Mouse (Mus musculus) neural tube, embryonic 13.5 days (tissue): Measurements from ENCODE around the gene Scg2. TPM values are rescaled to one million over a fixed set of nuclear protein-coding genes. Genes with fewer than 3 reads are reported as not detected.
A peak's percentile ranks its signal among the peaks of the same experiment; 100 is the strongest.

Experiments
- ATAC-seq: fragments of 200-750 bp; cut with Nextera tagmentation; 2 replicates; pipeline ENCODE4 v1.8.0; 2017; ENCODE audit warnings: low read depth, mild to moderate bottlenecking, moderate TSS enrichment, moderate library complexity
- H3K27ac ChIP-seq: fragments of 300-500 bp; sonication (generic); replicated peaks from 2 replicates; pipeline ENCODE4 v1.5.1; 2015; ENCODE audit warnings: moderate library complexity, mild to moderate bottlenecking, inconsistent platforms
- H3K27me3 ChIP-seq: fragments of 300-500 bp; sonication (generic); 2 replicates; pipeline ENCODE4 v1.6.1; 2015; ENCODE audit warnings: mild to moderate bottlenecking, inconsistent platforms
- H3K36me3 ChIP-seq: fragments of 300-500 bp; sonication (generic); 2 replicates; pipeline ENCODE4 v1.6.1; 2015; ENCODE audit warnings: mild to moderate bottlenecking, inconsistent platforms
- H3K4me1 ChIP-seq: fragments of 300-500 bp; sonication (generic); replicated peaks from 2 replicates; pipeline ENCODE4 v1.6.1; 2015; ENCODE audit warnings: inconsistent platforms
- H3K4me2 ChIP-seq: fragments of 300-500 bp; sonication (generic); 2 replicates; pipeline ENCODE4 v1.6.1; 2015; ENCODE audit warnings: inconsistent platforms, mild to moderate bottlenecking, moderate library complexity
- H3K4me3 ChIP-seq: fragments of 300-500 bp; sonication (generic); 2 replicates; pipeline ENCODE4 v1.5.1; 2015; ENCODE audit warnings: mild to moderate bottlenecking, inconsistent platforms
- H3K9ac ChIP-seq: fragments of 300-500 bp; sonication (generic); 2 replicates; pipeline ENCODE4 v1.6.1; 2015; ENCODE audit warnings: moderate library complexity, mild to moderate bottlenecking, inconsistent platforms
- H3K9me3 ChIP-seq: fragments of 300-500 bp; sonication (generic); 2 replicates; pipeline ENCODE4 v1.6.1; 2016; ENCODE audit warnings: inconsistent platforms
- WGBS: fragments of 180-500 bp; shearing (Covaris S2); methylation state at CpG from one replicate; pipeline ENCODE4 v1.1.7; 2015; 5-methylcytosine and 5-hydroxymethylcytosine counted together
- polyA plus RNA-seq: library from polyadenylated mRNA; unstranded; fragments of >200 nt; fragmentation: Nextera tagmentation; extraction: Ambion mirVana; gene quantifications from 2 replicates; pipeline ENCODE4 v1.2.1, GENCODE M21; 2015

Gene Scg2
- polyA plus RNA-seq, result 43.7 and 50.5 TPM in 2 replicates

DNA sequence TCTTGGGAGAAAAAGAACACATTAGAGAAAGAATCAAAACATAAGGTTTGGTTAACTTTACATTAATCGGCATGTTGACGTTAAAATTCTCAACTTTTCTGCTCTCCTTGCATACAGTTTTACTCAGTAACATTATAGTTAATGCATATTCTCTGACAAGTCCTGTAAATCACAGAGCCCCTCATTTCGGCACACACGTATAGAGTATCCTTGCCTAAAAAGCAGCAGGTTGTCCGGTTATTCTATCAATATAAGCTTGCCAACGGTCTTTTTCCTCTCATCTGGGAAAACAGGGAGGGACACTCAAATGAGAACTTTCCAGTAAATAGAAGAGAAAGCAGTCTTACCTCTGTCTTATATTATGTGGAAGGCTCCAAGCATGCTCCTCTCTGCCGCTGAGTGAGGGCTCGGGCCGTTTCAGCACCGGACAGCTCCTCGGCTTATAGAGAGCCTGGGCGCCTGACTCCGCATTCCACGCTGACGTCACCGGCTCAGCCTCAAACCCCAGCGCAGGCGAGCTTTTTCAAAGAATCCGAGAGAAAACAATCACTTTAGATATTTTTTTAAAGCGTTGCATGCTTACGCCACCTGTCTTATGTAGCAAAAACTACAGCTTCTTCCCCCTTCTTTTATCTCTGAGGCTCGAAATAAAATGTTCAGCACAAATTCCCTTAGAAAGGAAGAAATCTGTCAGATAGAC is at the start of gene Scg2:
Gene Scg2, minus strand, starts transcription at position 512 of the 700 bp plus-strand sequence.
- 12% methylated on average over 22 of the region's 22 CpGs for WGBS
- Histone ChIP-seq H3K4me2 (peak within 1 kb of the TSS; percentile 61), H3K27me3 (no peaks in the 10 kb centered on the region), H3K36me3 (peaks cover 5% of the 10 kb centered on the region; the same call in 1 of the 2 replicates), H3K27ac (no peak within 1 kb of the TSS; the same call in 1 of the 2 replicates), H3K9ac (peak within 1 kb of the TSS; percentile 66), H3K9me3 (no peaks in the 10 kb centered on the region), H3K4me3 (peak within 1 kb of the TSS; percentile 43), H3K4me1 (peaks cover 3% of the 10 kb centered on the region)
- peak; percentile 95 for ATAC-seq

GRCm38 (mm10) chr1:79485546-79485945 is 45.6 kb upstream of the Scg2 start:
- Histone ChIP-seq H3K27me3 (no peaks in the 10 kb centered on the region), H3K9ac (no peak overlapping the region), H3K4me3 (no peak overlapping the region), H3K4me1 (no peaks in the 10 kb centered on the region), H3K4me2 (no peak overlapping the region), H3K27ac (no peak overlapping the region), H3K9me3 (no peaks in the 10 kb centered on the region), H3K36me3 (no peaks in the 10 kb centered on the region)
- WGBS, result 89% methylated on average over 6 of the region's 6 CpGs
- no peak for ATAC-seq

- H3K9ac ChIP-seq, result no peak overlapping the region
- H3K36me3 ChIP-seq, result no peaks in the 10 kb centered on the region
- H3K27ac ChIP-seq, result no peak overlapping the region
- no peak overlapping the region for H3K4me3 ChIP-seq
- H3K9me3 ChIP-seq, result no peaks in the 10 kb centered on the region
- WGBS, result 90% methylated on average over 2 of the region's 2 CpGs
- no peaks in the 10 kb centered on the region for H3K27me3 ChIP-seq
- no peak for ATAC-seq
- H3K4me2 ChIP-seq, result no peak overlapping the region
- no peaks in the 10 kb centered on the region for H3K4me1 ChIP-seq
Measured at GRCm38 (mm10) chr1:79470856-79471255, 30.9 kb upstream of the Scg2 start.

DNA sequence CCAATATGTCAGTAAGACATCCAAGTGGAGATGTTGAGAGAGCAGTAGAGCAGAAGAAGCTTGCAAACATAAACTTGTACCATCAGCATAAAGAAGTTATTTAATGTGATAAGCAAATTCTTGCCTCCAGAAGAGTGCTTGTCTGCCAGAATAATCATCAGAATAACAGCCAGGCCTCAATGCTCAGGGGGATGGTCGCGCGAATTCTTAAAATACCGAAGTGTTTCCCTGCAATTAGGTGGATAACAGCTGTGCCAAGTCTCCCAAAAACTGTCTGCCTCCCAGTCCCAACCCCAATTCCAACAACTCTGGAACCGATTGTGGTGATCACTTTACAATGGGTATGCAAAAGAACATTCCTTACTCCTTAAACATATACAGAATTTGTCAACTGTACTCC is 30.0 kb upstream of the Scg2 start:
- no peak overlapping the region for H3K27ac ChIP-seq
- no peaks in the 10 kb centered on the region for H3K9me3 ChIP-seq
- no peak overlapping the region for H3K4me3 ChIP-seq
- H3K9ac ChIP-seq, result no peak overlapping the region
- H3K4me2 ChIP-seq, result no peak overlapping the region
- no peak for ATAC-seq
- WGBS, result 86% methylated on average over 5 of the region's 5 CpGs
- no peaks in the 10 kb centered on the region for H3K36me3 ChIP-seq
- H3K4me1 ChIP-seq, result no peaks in the 10 kb centered on the region
- H3K27me3 ChIP-seq, result no peaks in the 10 kb centered on the region

GRCm38 (mm10) chr1:79466585-79466984 is 26.7 kb upstream of the Scg2 start:
- Histone ChIP-seq H3K27ac (no peak overlapping the region), H3K4me2 (no peak overlapping the region), H3K4me1 (no peaks in the 10 kb centered on the region), H3K27me3 (no peaks in the 10 kb centered on the region), H3K9me3 (no peaks in the 10 kb centered on the region), H3K9ac (no peak overlapping the region), H3K36me3 (no peaks in the 10 kb centered on the region), H3K4me3 (no peak overlapping the region)
- no peak for ATAC-seq
- 47% methylated on average over 3 of the region's 3 CpGs for WGBS

- ATAC-seq, result no peak
- Histone ChIP-seq H3K9ac (no peak overlapping the region), H3K27ac (no peak overlapping the region), H3K36me3 (no peaks in the 10 kb centered on the region), H3K4me3 (no peak overlapping the region), H3K9me3 (no peaks in the 10 kb centered on the region), H3K27me3 (no peaks in the 10 kb centered on the region), H3K4me2 (no peak overlapping the region), H3K4me1 (peaks cover 11% of the 10 kb centered on the region; the same call in 1 of the 2 replicates)
- 39% methylated on average over 5 of the region's 5 CpGs for WGBS
Measured at GRCm38 (mm10) chr1:79458558-79458957, 18.6 kb upstream of the Scg2 start.

DNA sequence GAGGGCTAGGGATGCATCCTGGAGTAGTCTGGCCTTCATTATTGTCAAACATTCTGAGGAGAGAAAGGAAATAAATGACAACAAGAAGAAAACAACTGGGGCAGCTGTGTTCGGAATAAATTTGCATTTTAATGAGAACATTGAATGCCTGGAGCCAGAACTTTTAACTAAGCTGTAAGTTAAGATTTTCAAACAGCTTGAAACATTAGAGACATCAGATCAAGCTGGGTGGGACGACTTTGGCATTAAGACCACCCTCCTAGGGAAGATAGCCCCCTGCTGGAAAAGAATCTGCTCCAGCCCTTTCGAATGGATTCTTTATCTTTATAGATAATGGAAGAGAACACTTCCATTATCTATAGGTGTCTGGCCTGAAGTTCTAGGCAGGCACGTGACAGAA is 14.2 kb upstream of the Scg2 start:
- Histone ChIP-seq H3K4me3 (no peak overlapping the region), H3K36me3 (no peaks in the 10 kb centered on the region), H3K9me3 (no peaks in the 10 kb centered on the region), H3K9ac (no peak overlapping the region), H3K27me3 (no peaks in the 10 kb centered on the region), H3K27ac (0 out of 2 replicates have a peak overlapping the region, but pooled peaks have one; percentile 23), H3K4me1 (peaks cover 35% of the 10 kb centered on the region), H3K4me2 (no peak overlapping the region)
- ATAC-seq, result no peak
- 20% methylated on average over 4 of the region's 4 CpGs for WGBS

GRCm38 (mm10) chr1:79452339-79452738 is 12.4 kb upstream of the Scg2 start:
- Histone ChIP-seq H3K27me3 (no peaks in the 10 kb centered on the region), H3K4me1 (peaks cover 35% of the 10 kb centered on the region), H3K9ac (no peak overlapping the region), H3K9me3 (no peaks in the 10 kb centered on the region), H3K27ac (no peak overlapping the region), H3K4me3 (no peak overlapping the region), H3K36me3 (no peaks in the 10 kb centered on the region), H3K4me2 (no peak overlapping the region)
- 22% methylated on average over 1 of the region's 1 CpGs for WGBS
- peak; percentile 42; the same call in 1 of the 2 replicates for ATAC-seq

GRCm38 (mm10) chr1:79450343-79451021 is 10.6 kb upstream of the Scg2 start:
- Histone ChIP-seq H3K27ac (peak overlapping the region; percentile 72), H3K9me3 (no peaks in the 10 kb centered on the region), H3K27me3 (no peaks in the 10 kb centered on the region), H3K4me3 (peak overlapping the region; percentile 35), H3K36me3 (no peaks in the 10 kb centered on the region), H3K4me2 (peak overlapping the region; percentile 56), H3K4me1 (peaks cover 35% of the 10 kb centered on the region), H3K9ac (peak overlapping the region; percentile 60)
- WGBS, result 14% methylated on average over 20 of the region's 20 CpGs
- peak; percentile 90 for ATAC-seq

DNA sequence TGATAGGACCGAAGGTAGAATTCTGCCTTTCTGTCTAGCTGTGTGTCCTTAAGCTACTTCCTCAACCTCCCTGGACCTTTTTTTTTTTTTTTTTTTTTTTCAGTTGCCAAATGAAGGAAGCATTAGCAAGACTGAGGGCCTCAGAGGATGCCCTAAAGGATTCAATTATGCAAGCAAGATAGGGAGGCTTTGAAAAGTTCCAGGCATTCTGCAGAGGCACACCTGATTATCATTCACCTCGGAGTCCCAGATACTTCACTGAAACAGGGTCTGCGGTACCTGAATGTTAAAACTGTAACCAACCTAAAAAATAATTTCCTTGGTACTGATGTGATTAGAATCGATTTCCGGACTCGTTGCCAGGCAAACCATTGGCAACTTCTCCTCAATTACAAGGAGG is 10.0 kb upstream of the Scg2 start:
- Histone ChIP-seq H3K27ac (peak overlapping the region; percentile 72), H3K36me3 (no peaks in the 10 kb centered on the region), H3K9me3 (no peaks in the 10 kb centered on the region), H3K27me3 (no peaks in the 10 kb centered on the region), H3K4me3 (peak overlapping the region; percentile 35), H3K4me2 (peak overlapping the region; percentile 56), H3K9ac (peak overlapping the region; percentile 60), H3K4me1 (peaks cover 35% of the 10 kb centered on the region)
- WGBS, result 22% methylated on average over 6 of the region's 6 CpGs
- ATAC-seq, result peak; percentile 15

DNA sequence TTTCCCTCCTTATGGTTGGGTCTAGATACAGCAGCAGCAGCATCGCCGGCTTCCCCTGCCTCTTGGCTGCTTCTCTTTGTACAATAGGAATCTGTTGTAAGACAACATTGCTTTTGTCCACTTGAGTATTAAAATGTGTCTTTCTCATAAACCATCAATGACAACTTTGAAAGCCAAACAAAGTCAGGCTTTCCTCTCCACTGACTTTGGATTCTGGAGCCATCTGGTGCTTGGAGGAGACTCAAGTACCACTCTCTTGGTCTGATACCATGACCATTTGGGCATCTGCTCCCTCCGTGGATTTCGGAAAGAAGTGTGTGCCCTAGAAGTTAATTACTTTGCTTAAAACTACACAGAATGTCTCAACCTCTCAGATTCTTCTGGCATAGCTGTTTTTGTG is 5.7 kb upstream of the Scg2 start:
- Histone ChIP-seq H3K4me2 (no peak overlapping the region), H3K36me3 (no peaks in the 10 kb centered on the region), H3K9ac (no peak overlapping the region), H3K27ac (no peak overlapping the region), H3K9me3 (no peaks in the 10 kb centered on the region), H3K4me1 (peaks cover 7% of the 10 kb centered on the region), H3K27me3 (no peaks in the 10 kb centered on the region), H3K4me3 (no peak overlapping the region)
- no peak for ATAC-seq
- 70% methylated on average over 4 of the region's 4 CpGs for WGBS

GRCm38 (mm10) chr1:79437755-79438154 is 2.2 kb downstream of the Scg2 start:
- Histone ChIP-seq H3K4me1 (peaks cover 3% of the 10 kb centered on the region), H3K9ac (no peak overlapping the region), H3K27me3 (no peaks in the 10 kb centered on the region), H3K9me3 (no peaks in the 10 kb centered on the region), H3K4me3 (no peak overlapping the region), H3K36me3 (peaks cover 5% of the 10 kb centered on the region; the same call in 1 of the 2 replicates), H3K27ac (no peak overlapping the region), H3K4me2 (no peak overlapping the region)
- WGBS, result 94% methylated on average over 1 of the region's 1 CpGs
- no peak for ATAC-seq
